Mouse (Mus musculus): ENCODE results near the gene Tdp1.

DNA sequence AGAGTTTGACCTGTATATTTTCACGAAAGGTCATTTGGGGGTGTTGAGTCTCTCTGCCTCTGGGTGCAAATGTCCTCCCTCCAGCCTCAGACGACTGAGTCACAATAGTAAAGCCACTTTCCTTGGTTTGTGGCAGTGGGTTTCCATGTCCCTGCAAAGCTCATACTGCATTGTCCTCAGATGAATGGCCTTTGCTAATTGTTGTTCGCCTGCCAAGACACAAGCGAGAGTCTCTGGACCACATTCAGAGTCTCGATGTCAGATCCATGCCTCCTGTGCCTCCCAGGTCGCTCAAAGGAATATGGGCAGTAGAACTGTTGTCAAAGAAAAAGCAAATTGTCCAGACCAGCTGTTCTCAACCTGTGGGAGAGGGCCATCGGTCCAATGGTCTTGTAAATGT is 116.1 kb downstream of the Tdp1 start:
- TF ChIP-seq POLR2A (IDR thresholded peaks at IDR 0.05; ENCODE audit: low read depth, low read length) (no peak), CTCF (conservative IDR thresholded peaks at IDR 0.05; ENCODE audit: insufficient read depth, insufficient read length, low read depth, low read length) (no peak)
